Mouse (Mus musculus) liver, embryonic 14.5 days (tissue): ENCODE data around the gene Gzmm. TPM values are rescaled to one million over a fixed set of nuclear protein-coding genes. Genes with fewer than 3 reads are reported as not detected.

ENCODE experiments used
- ATAC-seq: fragments of 200-750 bp; cut with Nextera tagmentation; 2 replicates; pipeline ENCODE4 v1.8.0; 2017; ENCODE audit warnings: moderate number of reproducible peaks, mild to moderate bottlenecking, moderate library complexity; ENCODE audit not compliant: insufficient read depth
- DNase-seq, 3 experiments: peaks; one replicate each; pipeline ENCODE4 v3.0.0-alpha.2; 2012 to 2013; ENCODE audit warnings: low read depth in 3 of 3, low spot score in 3 of 3
- H3K27ac ChIP-seq: fragments of 300-500 bp; sonication (generic); 2 replicates; pipeline ENCODE4 v1.5.1; 2014; ENCODE audit warnings: moderate library complexity, mild to moderate bottlenecking, control low read depth, inconsistent platforms
- H3K27me3 ChIP-seq: fragments of 300-500 bp; sonication (generic); 2 replicates; pipeline ENCODE4 v1.6.1; 2014; ENCODE audit warnings: mild to moderate bottlenecking, low read length, moderate library complexity; ENCODE audit not compliant: control insufficient read depth, insufficient read depth
- H3K36me3 ChIP-seq: fragments of 300-500 bp; sonication (generic); replicated peaks from 2 replicates; pipeline ENCODE4 v1.6.1; 2014; ENCODE audit warnings: low read depth; ENCODE audit not compliant: control insufficient read depth, insufficient read depth
- H3K4me1 ChIP-seq, 2 experiments: fragments of 200-500 bp in 1 of 2; fragments of 300-500 bp in 1 of 2; sonication (generic) in 1 of 2; replicated peaks; 2 replicates each; pipeline ENCODE4 v1.6.1; 2012 to 2014; ENCODE audit warnings: antibody characterized with exemption in 1 of 2, inconsistent platforms in 1 of 2, low read length in 1 of 2; ENCODE audit not compliant: control insufficient read depth in 2 of 2, insufficient read depth in 2 of 2
- H3K4me2 ChIP-seq: fragments of 300-500 bp; sonication (generic); 2 replicates; pipeline ENCODE4 v1.6.1; 2014; ENCODE audit warnings: low read depth, mild to moderate bottlenecking, control low read depth, moderate library complexity
- H3K4me3 ChIP-seq, 2 experiments: fragments of 200-500 bp in 1 of 2; fragments of 300-500 bp in 1 of 2; sonication (generic) in 1 of 2; 2 replicates each; pipeline ENCODE4 v1.5.1; 2012 to 2014; ENCODE audit warnings: low read depth in 2 of 2, low read length in 2 of 2, mild to moderate bottlenecking in 2 of 2, control low read depth in 1 of 2, inconsistent platforms in 1 of 2, moderate library complexity in 1 of 2; ENCODE audit not compliant: insufficient read depth in 1 of 2
- H3K9ac ChIP-seq: fragments of 300-500 bp; sonication (generic); replicated peaks from 2 replicates; pipeline ENCODE4 v1.6.1; 2014; ENCODE audit warnings: mild to moderate bottlenecking, control low read depth, moderate library complexity
- H3K9me3 ChIP-seq: fragments of 300-500 bp; sonication (generic); 2 replicates; pipeline ENCODE4 v1.6.1; 2016; ENCODE audit warnings: low read length, mixed read lengths; ENCODE audit not compliant: control insufficient read depth
- CTCF ChIP-seq: IDR thresholded peaks from 2 replicates; pipeline ENCODE4 v1.5.1; 2016; ENCODE audit warnings: antibody characterized with exemption, low read depth, control low read depth
- EP300 ChIP-seq: IDR thresholded peaks from 2 replicates; pipeline ENCODE4 v1.6.1; 2016; ENCODE audit warnings: antibody characterized with exemption, low read depth
- WGBS: fragments of 180-500 bp; shearing (Covaris S2); extraction: QIAGEN DNeasy Blood & Tissue Kit; methylation state at CpG from one replicate; pipeline ENCODE4 v1.1.7; 2014; ENCODE audit not compliant: insufficient replicate concordance; 5-methylcytosine and 5-hydroxymethylcytosine counted together
- polyA plus RNA-seq, 2 experiments: library from polyadenylated mRNA; depleted of rRNA in 1 of 2; stranded (reverse) in 1 of 2; unstranded in 1 of 2; fragments of >200 nt; fragmentation: Nextera tagmentation in 1 of 2; extraction: Ambion mirVana in 1 of 2; gene quantifications; 2 replicates each; pipeline versions ENCODE4 v1.2.1 to v1.2.3; 2012 to 2014

The Gzmm gene
- polyA plus RNA-seq, 2 experiments, result 0.13 TPM; not detected in 1

GRCm38 (mm10) chr10:79716254-79716987 lies 27.6 kb downstream of the Gzmm start, which contains the start of gene Hcn2:
Hcn2 (plus strand) TSS chr10:79716634.
- Histone ChIP-seq H3K9ac (no peak within 1 kb of the TSS), H3K4me1 (peaks cover 7 to 16% of the 10 kb centered on the region in 2 experiments), H3K4me3 (peak within 1 kb of the TSS; percentile 48 to 50), H3K4me2 (peak within 1 kb of the TSS; percentile 59), H3K27me3 (peaks cover 45% of the 10 kb centered on the region), H3K9me3 (no peaks in the 10 kb centered on the region), H3K36me3 (peaks cover 15% of the 10 kb centered on the region), H3K27ac (no peak within 1 kb of the TSS)
- DNase-seq, result no peak
- no peak for TF ChIP-seq CTCF
- no peak for TF ChIP-seq EP300
- no peak for ATAC-seq
- WGBS, result 1% methylated on average over 80 of the region's 91 CpGs

- TF ChIP-seq EP300 (no peak), CTCF (no peak)
- no peaks in the 10 kb centered on the region for H3K9me3 ChIP-seq
- peaks cover 7 to 16% of the 10 kb centered on the region in 2 experiments for H3K4me1 ChIP-seq
- under 1% methylated on average over 41 of the region's 44 CpGs for WGBS
- peaks cover 45% of the 10 kb centered on the region for H3K27me3 ChIP-seq
- no peak overlapping the region for H3K9ac ChIP-seq
- H3K4me2 ChIP-seq, result peak overlapping the region; percentile 59
- no peak overlapping the region for H3K27ac ChIP-seq
- no peak for DNase-seq
- H3K36me3 ChIP-seq, result peaks cover 9% of the 10 kb centered on the region
- H3K4me3 ChIP-seq, result peak overlapping the region; percentile 48 to 50
- no peak for ATAC-seq
Measured at GRCm38 (mm10) chr10:79716988-79717355, 28.2 kb downstream of the Gzmm start.

- DNase-seq (peak; percentile 67 to 69 (median 68)), ATAC-seq (no peak)
- Histone ChIP-seq H3K36me3 (0 out of 2 replicates have a peak, but pooled peaks cover 4% of the 10 kb centered on the region), H3K27me3 (peaks cover 45% of the 10 kb centered on the region), H3K27ac (no peak overlapping the region), H3K4me1 (peaks cover 5 to 10% of the 10 kb centered on the region in 2 experiments), H3K9me3 (no peaks in the 10 kb centered on the region), H3K4me3 (no peak overlapping the region), H3K9ac (no peak overlapping the region), H3K4me2 (no peak overlapping the region)
- TF ChIP-seq EP300 (no peak), CTCF (no peak)
- 8% methylated on average over 43 of the region's 43 CpGs for WGBS
Measured at GRCm38 (mm10) chr10:79717640-79718357, 29.0 kb downstream of the Gzmm start.

GRCm38 (mm10) chr10:79721089-79721488 lies 32.3 kb downstream of the Gzmm start:
- H3K4me2 ChIP-seq, result no peak overlapping the region
- H3K4me1 ChIP-seq, result no peaks in the 10 kb centered on the region
- no peak overlapping the region for H3K9ac ChIP-seq
- no peak overlapping the region for H3K27ac ChIP-seq
- 41% methylated on average over 5 of the region's 5 CpGs for WGBS
- DNase-seq (no peak), ATAC-seq (no peak)
- TF ChIP-seq CTCF, result no peak
- no peaks in the 10 kb centered on the region for H3K9me3 ChIP-seq
- H3K4me3 ChIP-seq, result no peak overlapping the region
- no peaks in the 10 kb centered on the region for H3K36me3 ChIP-seq
- H3K27me3 ChIP-seq, result peaks cover 29% of the 10 kb centered on the region

GRCm38 (mm10) chr10:79723047-79723446 lies 34.2 kb downstream of the Gzmm start:
- Histone ChIP-seq H3K27me3 (peaks cover 10% of the 10 kb centered on the region), H3K36me3 (no peaks in the 10 kb centered on the region)
- no peak for ATAC-seq

More at GRCm38 (mm10) chr10:79723047-79723446, 34.2 kb downstream of the Gzmm start:
- TF ChIP-seq EP300 (no peak), CTCF (no peak)
- H3K4me1 ChIP-seq, result no peaks in the 10 kb centered on the region
- no peak overlapping the region for H3K4me3 ChIP-seq
- no peak overlapping the region for H3K9ac ChIP-seq
- WGBS, result 50% methylated on average over 6 of the region's 6 CpGs
- no peak for DNase-seq
- no peak overlapping the region for H3K27ac ChIP-seq
- no peaks in the 10 kb centered on the region for H3K9me3 ChIP-seq
- no peak overlapping the region for H3K4me2 ChIP-seq
